ENCODE assay signal across 8 mouse cellular contexts in the genomic region with DNA sequence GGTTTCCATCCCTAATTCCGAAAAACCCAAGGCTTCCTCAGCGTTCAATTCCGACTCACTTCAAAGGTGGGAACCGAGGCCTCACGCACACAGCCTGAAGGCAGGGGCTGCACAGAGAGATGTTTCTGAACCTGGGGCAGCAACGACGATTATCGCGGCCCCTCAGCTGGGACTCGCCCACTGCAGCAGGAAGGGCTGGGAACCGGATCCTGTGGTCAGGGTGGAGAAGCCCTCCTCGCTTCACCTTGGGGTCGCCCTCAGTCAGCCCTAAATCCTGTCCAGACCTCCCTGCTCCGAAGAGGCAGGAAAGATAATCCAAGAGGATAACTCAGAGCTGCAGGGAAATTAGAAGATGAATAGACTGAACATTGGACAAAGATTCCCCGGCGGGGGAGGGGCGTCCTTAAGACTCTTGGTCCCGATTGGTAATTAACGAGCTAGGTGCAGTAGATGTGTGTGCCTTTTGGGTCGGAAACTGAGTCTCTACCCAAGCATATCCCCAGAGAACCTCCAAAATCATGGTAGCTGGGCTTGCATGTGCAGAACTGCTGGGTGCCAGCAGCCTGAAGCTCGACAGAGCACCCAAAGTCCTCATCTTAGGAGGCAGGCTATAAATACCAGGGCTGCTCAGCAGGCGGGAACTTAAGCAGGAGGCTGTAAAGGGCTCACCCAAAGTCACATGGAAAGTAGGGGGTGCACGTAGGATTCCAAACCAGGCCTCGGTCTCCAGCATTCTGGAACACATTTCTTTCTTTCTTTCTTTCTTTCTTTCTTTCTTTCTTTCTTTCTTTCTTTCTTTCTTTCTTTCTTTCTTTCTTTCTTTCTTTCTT. TPM values are rescaled to one million over a fixed set of nuclear protein-coding genes. Genes with fewer than 3 reads are reported as not detected.
DNase-seq lines count a peak whose midpoint lies in the region; ATAC-seq and TF ChIP-seq lines count a peak whose summit lies in the region.

No protein-coding gene starts in this region.

- H3K4me3 ChIP-seq in heart, embryonic 13.5 days: peak overlapping the region; percentile 43
- 0 out of 2 replicates have a peak overlapping the region, but pooled peaks have one; percentile 13 for H3K4me3 ChIP-seq in hindbrain, postnatal 0 days (ENCODE audit: low read length)
- peak overlapping the region; percentile 9 for H3K4me3 ChIP-seq in midbrain, embryonic 15.5 days

- no peak for ATAC-seq in heart, embryonic 13.5 days (ENCODE audit: extremely low read depth, insufficient number of reproducible peaks, low FRiP score, low TSS enrichment)
- 0 out of 2 replicates have a peak, but pooled peaks have one; percentile 35 for ATAC-seq in hindbrain, postnatal 0 days
- no peak for ATAC-seq in midbrain, embryonic 15.5 days (replicated peaks)

- no peak for DNase-seq in heart, adult 9 months (ENCODE audit: low spot score in 2 of 2)
- DNase-seq in embryo, embryonic 10 days (ENCODE audit: low spot score): peak; percentile 52
- peak; percentile 4 for DNase-seq in hindbrain, postnatal 0 days (ENCODE audit: low spot score)
- DNase-seq in left cerebral cortex, postnatal 14 days (ENCODE audit: low spot score in 2 of 2): no peak
- DNase-seq in thymus, postnatal 14 days: no peak
- DNase-seq in kidney, postnatal 36 days: no peak

- no peaks in the 10 kb centered on the region for H3K36me3 ChIP-seq in heart, embryonic 13.5 days
- no peaks in the 10 kb centered on the region for H3K36me3 ChIP-seq in hindbrain, postnatal 0 days (ENCODE audit: insufficient read depth, low read length)
- H3K36me3 ChIP-seq in midbrain, embryonic 15.5 days (replicated peaks): no peaks in the 10 kb centered on the region

- no peak overlapping the region for H3K27ac ChIP-seq in heart, embryonic 13.5 days (replicated peaks)
- no peak overlapping the region for H3K27ac ChIP-seq in hindbrain, postnatal 0 days
- no peak overlapping the region for H3K27ac ChIP-seq in midbrain, embryonic 15.5 days

- no peaks in the 10 kb centered on the region for H3K9me3 ChIP-seq in heart, embryonic 13.5 days
- no peaks in the 10 kb centered on the region for H3K9me3 ChIP-seq in hindbrain, postnatal 0 days (ENCODE audit: low read length)
- no peaks in the 10 kb centered on the region for H3K9me3 ChIP-seq in midbrain, embryonic 15.5 days

- H3K4me2 ChIP-seq in heart, embryonic 13.5 days: peak overlapping the region; percentile 77
- peak overlapping the region; percentile 45 for H3K4me2 ChIP-seq in hindbrain, postnatal 0 days (ENCODE audit: low read depth, low read length)
- H3K4me2 ChIP-seq in midbrain, embryonic 15.5 days: peak overlapping the region; percentile 36

- H3K4me1 ChIP-seq in heart, embryonic 13.5 days: peaks cover 9% of the 10 kb centered on the region; the same call in 1 of the 2 replicates
- 0 out of 2 replicates have a peak, but pooled peaks cover 4% of the 10 kb centered on the region for H3K4me1 ChIP-seq in hindbrain, postnatal 0 days (ENCODE audit: insufficient read depth, low read length)
- peaks cover 9% of the 10 kb centered on the region; the same call in 1 of the 2 replicates for H3K4me1 ChIP-seq in midbrain, embryonic 15.5 days

- no peaks in the 10 kb centered on the region for H3K27me3 ChIP-seq in heart, embryonic 13.5 days (replicated peaks)
- no peaks in the 10 kb centered on the region for H3K27me3 ChIP-seq in hindbrain, postnatal 0 days (ENCODE audit: insufficient read depth, low read length)
- H3K27me3 ChIP-seq in midbrain, embryonic 15.5 days (replicated peaks): no peaks in the 10 kb centered on the region; the same call in 1 of the 2 replicates

- peak overlapping the region; percentile 69 for H3K9ac ChIP-seq in heart, embryonic 13.5 days
- H3K9ac ChIP-seq in hindbrain, postnatal 0 days (replicated peaks; ENCODE audit: low read length): peak overlapping the region; percentile 18; the same call in 1 of the 2 replicates
- H3K9ac ChIP-seq in midbrain, embryonic 15.5 days: 0 out of 2 replicates have a peak overlapping the region, but pooled peaks have one; percentile 1

- WGBS in heart, embryonic 13.5 days: 7% methylated on average over 24 of the region's 24 CpGs
- 10% methylated on average over 24 of the region's 24 CpGs for WGBS in hindbrain, postnatal 0 days
- 6% methylated on average over 24 of the region's 24 CpGs for WGBS in midbrain, embryonic 15.5 days

- no peak for TF ChIP-seq CTCF in hindbrain, postnatal 0 days (IDR thresholded peaks at IDR 0.05; ENCODE audit: low read depth)

- intact Hi-C loops in left cerebral cortex, postnatal 14 days (cut with DNase I): no loop called here

RNA-seq across cellular contexts. Expression of a gene that starts 37.3 kb away (rescaled TPM):
- polyA plus RNA-seq in heart, embryonic 13.5 days (2015; fragmentation: Nextera tagmentation; extraction: Ambion mirVana): 8.5 and 8.7 TPM in 2 replicates
- 393 and 469 TPM in 2 replicates for total RNA-seq in hindbrain, postnatal 0 days (2014; rRNA removed)
- 54.2 and 54.6 TPM in 2 replicates for polyA plus RNA-seq in hindbrain, postnatal 0 days (2015; fragmentation: Nextera tagmentation; extraction: Ambion mirVana)
- 67.2 and 68.0 TPM in 2 replicates for polyA plus RNA-seq in midbrain, embryonic 15.5 days (2015; fragmentation: Nextera tagmentation; extraction: Ambion mirVana)
- total RNA-seq in left cerebral cortex, postnatal 14 days (2021): 100 to 1,000 TPM; 457 to 482 TPM

Comparison
In these comparisons a context has a peak if more than half of its experiments do, and no peak if none do; other contexts are left out.
1. H3K9ac ChIP-seq: peak in every context shown above with its lines; median percentile 69 in heart, embryonic 13.5 days; 18 in hindbrain, postnatal 0 days; 1 in midbrain, embryonic 15.5 days.
2. DNase-seq: peak in embryo, embryonic 10 days (single experiment) and hindbrain, postnatal 0 days (single experiment); none in heart, adult 9 months (0 of 2), left cerebral cortex, postnatal 14 days (0 of 2), thymus, postnatal 14 days (single experiment) and kidney, postnatal 36 days (0 of 2).
3. Peak in every context shown above with its lines, with median percentiles within 50 percentile points of each other: H3K4me2 ChIP-seq and H3K4me3 ChIP-seq.